Comparison of ENCODE assay signal across 8 mouse cellular contexts in genomic region chr7:122404571-122405393, GRCm38 (mm10).
A peak's percentile ranks its signal among the peaks of the same experiment; 100 is the strongest.
DNase-seq lines count a peak whose midpoint lies in the region; ATAC-seq lines count a peak whose summit lies in the region.

No protein-coding gene starts in this region.

- peaks cover 11% of the 10 kb centered on the region for H3K4me1 ChIP-seq in intestine, embryonic 15.5 days (replicated peaks)
- peaks cover 7% of the 10 kb centered on the region for H3K4me1 ChIP-seq in limb, embryonic 11.5 days (ENCODE audit: control insufficient read depth, insufficient read depth, low read length)
- peaks cover 26% of the 10 kb centered on the region for H3K4me1 ChIP-seq in midbrain, embryonic 14.5 days (ENCODE audit: control insufficient read depth, insufficient read depth, low read length)
- H3K4me1 ChIP-seq in stomach, embryonic 16.5 days (ENCODE audit: control insufficient read depth, insufficient read depth, low read length), result peaks cover 7% of the 10 kb centered on the region; the same call in 1 of the 2 replicates

- peak overlapping the region; percentile 66; the same call in 1 of the 2 replicates for H3K27ac ChIP-seq in intestine, embryonic 15.5 days
- H3K27ac ChIP-seq in limb, embryonic 11.5 days (replicated peaks; ENCODE audit: low read depth, low read length), result no peak overlapping the region; the same call in 1 of the 2 replicates
- peak overlapping the region; percentile 82 for H3K27ac ChIP-seq in midbrain, embryonic 14.5 days (replicated peaks; ENCODE audit: low read depth, low read length)
- H3K27ac ChIP-seq in stomach, embryonic 16.5 days (ENCODE audit: low read length), result peak overlapping the region; percentile 47

- DNase-seq in heart, adult 11 months, result peak; percentile 93
- DNase-seq in heart, adult 8-10 months (ENCODE audit: low spot score), result no peak
- peak; percentile 73 to 80 for DNase-seq in cerebellum, postnatal 36 days
- DNase-seq in frontal cortex, postnatal 36 days (ENCODE audit: low spot score in 2 of 2), result peak; percentile 90 to 92
- DNase-seq in limb, embryonic 11.5 days (ENCODE audit: low spot score), result peak; percentile 67
- DNase-seq in midbrain, embryonic 14.5 days, result peak; percentile 85

- 6% methylated on average over 21 of the region's 21 CpGs for WGBS in intestine, embryonic 15.5 days
- WGBS in limb, embryonic 11.5 days, result 2% methylated on average over 21 of the region's 21 CpGs
- WGBS in midbrain, embryonic 14.5 days, result 2% methylated on average over 21 of the region's 21 CpGs
- 1% methylated on average over 21 of the region's 21 CpGs for WGBS in stomach, embryonic 16.5 days

- H3K9ac ChIP-seq in intestine, embryonic 15.5 days, result no peak overlapping the region
- H3K9ac ChIP-seq in limb, embryonic 11.5 days (ENCODE audit: low read length), result peak overlapping the region; percentile 36; the same call in 1 of the 2 replicates
- 0 out of 2 replicates have a peak overlapping the region, but pooled peaks have one; percentile 26 for H3K9ac ChIP-seq in midbrain, embryonic 14.5 days (replicated peaks; ENCODE audit: low read length)
- H3K9ac ChIP-seq in stomach, embryonic 16.5 days (ENCODE audit: low read length), result peak overlapping the region; percentile 43

- H3K4me3 ChIP-seq in intestine, embryonic 15.5 days (replicated peaks), result no peak overlapping the region
- H3K4me3 ChIP-seq in limb, embryonic 11.5 days (ENCODE audit: low read depth, low read length), result peak overlapping the region; percentile 18; the same call in 1 of the 2 replicates
- H3K4me3 ChIP-seq in midbrain, embryonic 14.5 days (replicated peaks; ENCODE audit: low read depth, low read length), result no peak overlapping the region
- no peak overlapping the region for H3K4me3 ChIP-seq in stomach, embryonic 16.5 days (replicated peaks; ENCODE audit: low read length)

- ATAC-seq in intestine, embryonic 15.5 days, result peak; percentile 77
- peak; percentile 78; the same call in 1 of the 2 replicates for ATAC-seq in limb, embryonic 11.5 days (ENCODE audit: insufficient number of reproducible peaks, low FRiP score, low TSS enrichment, low read depth)
- ATAC-seq in midbrain, embryonic 14.5 days (ENCODE audit: low FRiP score, low TSS enrichment), result peak; percentile 86
- peak; percentile 75; the same call in 1 of the 2 replicates for ATAC-seq in stomach, embryonic 16.5 days (ENCODE audit: insufficient read depth, low FRiP score)

- no peaks in the 10 kb centered on the region for H3K27me3 ChIP-seq in intestine, embryonic 15.5 days (replicated peaks)
- no peaks in the 10 kb centered on the region for H3K27me3 ChIP-seq in limb, embryonic 11.5 days (ENCODE audit: control insufficient read depth, insufficient read depth, low read length)
- no peaks in the 10 kb centered on the region for H3K27me3 ChIP-seq in midbrain, embryonic 14.5 days (ENCODE audit: control insufficient read depth, insufficient read depth, low read length)
- no peaks in the 10 kb centered on the region for H3K27me3 ChIP-seq in stomach, embryonic 16.5 days (ENCODE audit: control insufficient read depth, insufficient read depth, low read length)

- peak overlapping the region; percentile 55 for H3K4me2 ChIP-seq in intestine, embryonic 15.5 days (replicated peaks)
- peak overlapping the region; percentile 49 for H3K4me2 ChIP-seq in limb, embryonic 11.5 days (ENCODE audit: low read depth, severe bottlenecking)
- H3K4me2 ChIP-seq in midbrain, embryonic 14.5 days (ENCODE audit: low read length), result peak overlapping the region; percentile 42
- H3K4me2 ChIP-seq in stomach, embryonic 16.5 days (ENCODE audit: low read depth, low read length), result peak overlapping the region; percentile 42

- H3K36me3 ChIP-seq in intestine, embryonic 15.5 days, result no peaks in the 10 kb centered on the region
- H3K36me3 ChIP-seq in limb, embryonic 11.5 days (ENCODE audit: control insufficient read depth, insufficient read depth, low read length), result no peaks in the 10 kb centered on the region
- no peaks in the 10 kb centered on the region for H3K36me3 ChIP-seq in midbrain, embryonic 14.5 days (ENCODE audit: control insufficient read depth, insufficient read depth, low read length)
- H3K36me3 ChIP-seq in stomach, embryonic 16.5 days (ENCODE audit: control insufficient read depth, insufficient read depth, low read length), result no peaks in the 10 kb centered on the region

- H3K9me3 ChIP-seq in intestine, embryonic 15.5 days, result no peaks in the 10 kb centered on the region
- H3K9me3 ChIP-seq in limb, embryonic 11.5 days (ENCODE audit: control insufficient read depth, low read length), result no peaks in the 10 kb centered on the region
- no peaks in the 10 kb centered on the region for H3K9me3 ChIP-seq in midbrain, embryonic 14.5 days (ENCODE audit: control insufficient read depth, low read length)
- no peaks in the 10 kb centered on the region for H3K9me3 ChIP-seq in stomach, embryonic 16.5 days (replicated peaks; ENCODE audit: control insufficient read depth, low read length)
